Mouse (Mus musculus) stomach, postnatal 0 days (tissue): ENCODE results near the gene Ier5.

Source experiments
- CTCF ChIP-seq: IDR thresholded peaks from 2 replicates; pipeline ENCODE4 v1.5.1; 2016; ENCODE audit warnings: antibody characterized with exemption, low read depth, mild to moderate bottlenecking, moderate library complexity
- EP300 ChIP-seq: optimal IDR thresholded peaks from 2 replicates; pipeline ENCODE3; 2016; ENCODE audit warnings: antibody characterized with exemption

DNA sequence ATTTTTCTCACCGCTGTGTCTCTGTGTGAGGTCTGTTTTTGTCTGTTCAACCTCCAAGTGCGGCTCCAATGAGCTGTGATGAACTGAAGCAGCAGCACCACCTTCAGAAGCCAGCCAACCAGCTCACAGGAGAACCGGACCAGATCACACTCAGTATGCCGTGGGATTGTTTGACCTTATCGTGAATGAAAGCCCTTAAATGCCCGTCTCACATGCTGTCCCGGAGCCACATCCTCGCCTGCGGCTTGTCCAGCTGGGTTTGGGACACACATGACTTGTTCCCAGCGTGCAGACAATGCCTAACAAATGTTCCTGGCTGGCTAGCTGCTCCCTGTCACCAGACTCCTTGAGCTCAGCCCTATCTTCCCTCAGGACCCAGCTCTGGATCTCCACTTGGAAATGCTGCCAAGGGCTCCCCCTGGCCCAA lies 47.7 kb downstream of the Ier5 start:
- TF ChIP-seq EP300, result no peak
- TF ChIP-seq CTCF, result 0 out of 2 replicates have a peak, but pooled peaks have one; percentile 13
